ENCODE assay signal across 15 mouse cellular contexts in genomic region chr6:48534913-48535312, GRCm38 (mm10). TPM values are rescaled to one million over a fixed set of nuclear protein-coding genes. Genes with fewer than 3 reads are reported as not detected.
"Had no signal": no experiment of that assay in that cellular context is flagged by ENCODE, and none has a peak within 500 bp of the region (broad histone marks: within the 10 kb centered on the region; RNA-seq: fewer than 3 reads in every experiment).

No protein-coding gene starts in this region.

- DNase-seq: kidney, adult 8-10 months; layer of hippocampus, adult 9-11 months; liver; lung, postnatal 10 days; lung, postnatal 36 days; right cerebral cortex, adult 18-20 months; right cerebral cortex, postnatal 14 days; right cerebral cortex, postnatal 4 days; thymus, adult 2 months; thymus, postnatal 14 days; thymus, postnatal 4 days had no signal

RNA-seq across cellular contexts. Expression of gene Gm45021, which starts 54.5 kb away (rescaled TPM):
- total RNA-seq: layer of hippocampus, adult 2 months; layer of hippocampus, postnatal 25 days; left cerebral cortex, adult 18-20 months; left cerebral cortex, postnatal 25 days had no signal
